Mouse (Mus musculus) hindbrain, embryonic 13.5 days (tissue): ENCODE results near the gene Naa38. TPM values are rescaled to one million over a fixed set of nuclear protein-coding genes. Genes with fewer than 3 reads are reported as not detected.

Experiments used
- ATAC-seq: fragments of 200-750 bp; cut with Nextera tagmentation; 2 replicates; pipeline ENCODE4 v1.8.0; 2017; ENCODE audit warnings: moderate TSS enrichment; ENCODE audit not compliant: low FRiP score
- H3K27ac ChIP-seq: fragments of 300-500 bp; sonication (generic); 2 replicates; pipeline ENCODE4 v1.5.1; 2015; ENCODE audit warnings: inconsistent platforms, mild to moderate bottlenecking, moderate library complexity
- H3K27me3 ChIP-seq: fragments of 300-500 bp; sonication (generic); 2 replicates; pipeline ENCODE4 v1.6.1; 2015; ENCODE audit warnings: mild to moderate bottlenecking, inconsistent platforms
- H3K36me3 ChIP-seq: fragments of 300-500 bp; sonication (generic); 2 replicates; pipeline ENCODE4 v1.6.1; 2015; ENCODE audit warnings: mild to moderate bottlenecking, inconsistent platforms
- H3K4me1 ChIP-seq: fragments of 300-500 bp; sonication (generic); replicated peaks from 2 replicates; pipeline ENCODE4 v1.6.1; 2015; ENCODE audit warnings: inconsistent platforms
- H3K4me2 ChIP-seq: fragments of 300-500 bp; sonication (generic); 2 replicates; pipeline ENCODE4 v1.6.1; 2015; ENCODE audit warnings: inconsistent platforms, mild to moderate bottlenecking, moderate library complexity
- H3K4me3 ChIP-seq: fragments of 300-500 bp; sonication (generic); 2 replicates; pipeline ENCODE4 v1.5.1; 2015; ENCODE audit warnings: mild to moderate bottlenecking, inconsistent platforms
- H3K9ac ChIP-seq: fragments of 300-500 bp; sonication (generic); 2 replicates; pipeline ENCODE4 v1.6.1; 2015; ENCODE audit warnings: mild to moderate bottlenecking, inconsistent platforms
- H3K9me3 ChIP-seq: fragments of 300-500 bp; sonication (generic); 2 replicates; pipeline ENCODE4 v1.6.1; 2016; ENCODE audit warnings: inconsistent platforms
- WGBS: fragments of 180-500 bp; shearing (Covaris S2); methylation state at CpG from one replicate; pipeline ENCODE4 v1.1.7; 2015; 5-methylcytosine and 5-hydroxymethylcytosine counted together
- polyA plus RNA-seq: library from polyadenylated mRNA; unstranded; fragments of >200 nt; fragmentation: Nextera tagmentation; extraction: Ambion mirVana; gene quantifications from 2 replicates; pipeline ENCODE4 v1.2.1, GENCODE M21; 2015

The Naa38 gene
- polyA plus RNA-seq, 1 experiment from 2014 or later: 103 TPM

DNA sequence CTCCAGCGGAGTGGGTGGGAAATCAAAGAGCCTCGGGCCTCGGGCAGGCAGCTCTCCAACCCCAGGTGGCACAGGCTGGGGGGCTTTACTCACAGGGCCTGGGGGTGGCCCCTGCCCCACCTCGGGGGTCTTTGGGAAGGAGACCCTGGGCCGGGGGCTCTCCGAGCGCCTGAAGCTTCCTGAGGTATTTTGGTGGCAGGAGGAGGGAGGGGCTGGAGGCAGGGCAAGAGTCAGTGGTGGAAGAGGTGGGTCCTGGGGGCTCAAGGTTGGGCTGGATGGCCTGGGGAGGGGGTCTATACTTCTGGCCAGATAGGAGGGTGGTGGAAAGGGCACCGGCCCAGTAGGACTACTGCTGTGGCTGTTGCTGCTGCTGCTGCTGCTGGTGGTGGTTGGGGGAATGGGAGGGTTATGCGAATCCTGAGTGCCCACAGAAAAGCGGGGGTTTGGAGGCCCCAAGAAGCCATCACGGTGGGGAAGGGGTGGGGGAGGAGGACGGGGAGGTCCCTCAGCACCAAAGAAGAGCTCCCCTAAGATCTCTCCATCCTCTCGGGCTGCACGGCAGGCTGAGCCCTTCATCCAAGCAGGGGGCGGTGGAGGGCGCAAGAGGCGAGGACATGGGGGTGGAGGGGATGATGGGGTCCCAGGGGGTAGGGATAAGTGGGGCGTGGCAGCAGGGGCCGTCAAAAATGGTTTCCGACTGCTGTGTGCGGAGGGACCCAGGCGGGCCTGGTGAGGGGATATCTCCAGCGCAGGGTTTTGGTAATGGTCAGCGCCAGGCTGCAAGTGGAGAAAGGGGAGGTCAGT, 10.3 kb downstream of the Naa38 start:
- H3K27ac ChIP-seq: no peak overlapping the region
- H3K27me3 ChIP-seq: peaks cover 5% of the 10 kb centered on the region
- H3K36me3 ChIP-seq: peaks cover 75% of the 10 kb centered on the region
- no peak overlapping the region for H3K4me2 ChIP-seq
- no peak for ATAC-seq
- peaks cover 35% of the 10 kb centered on the region for H3K4me1 ChIP-seq
- no peak overlapping the region for H3K4me3 ChIP-seq
- no peak overlapping the region for H3K9ac ChIP-seq
- 89% methylated on average over 24 of the region's 24 CpGs for WGBS
- H3K9me3 ChIP-seq: no peaks in the 10 kb centered on the region

DNA sequence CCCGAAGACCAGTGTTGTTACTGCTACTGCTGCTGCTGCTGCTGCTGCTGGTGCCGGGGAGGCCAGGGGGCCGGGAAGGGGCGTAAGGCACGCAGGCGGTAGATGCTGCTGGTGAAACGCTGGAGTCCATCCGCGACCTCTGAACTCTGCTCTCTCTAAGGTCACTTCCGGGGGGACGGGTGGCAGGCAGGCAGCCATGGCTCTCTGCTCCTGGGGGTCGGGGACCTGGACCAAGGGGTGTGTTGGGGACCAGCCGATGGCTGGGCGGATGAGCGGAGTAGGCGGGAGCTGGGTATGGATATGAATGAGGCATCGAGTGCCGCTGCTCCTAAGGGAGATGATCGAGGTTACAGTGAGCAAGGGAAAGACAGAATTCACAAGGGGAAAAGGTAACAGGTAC, 11.0 kb downstream of the Naa38 start:
- H3K9ac ChIP-seq: no peak overlapping the region
- no peak overlapping the region for H3K4me2 ChIP-seq
- no peaks in the 10 kb centered on the region for H3K27me3 ChIP-seq
- no peaks in the 10 kb centered on the region for H3K9me3 ChIP-seq
- H3K36me3 ChIP-seq: peaks cover 69% of the 10 kb centered on the region
- WGBS: 84% methylated on average over 19 of the region's 19 CpGs
- H3K27ac ChIP-seq: no peak overlapping the region
- H3K4me3 ChIP-seq: no peak overlapping the region
- H3K4me1 ChIP-seq: peaks cover 35% of the 10 kb centered on the region
- ATAC-seq: no peak

DNA sequence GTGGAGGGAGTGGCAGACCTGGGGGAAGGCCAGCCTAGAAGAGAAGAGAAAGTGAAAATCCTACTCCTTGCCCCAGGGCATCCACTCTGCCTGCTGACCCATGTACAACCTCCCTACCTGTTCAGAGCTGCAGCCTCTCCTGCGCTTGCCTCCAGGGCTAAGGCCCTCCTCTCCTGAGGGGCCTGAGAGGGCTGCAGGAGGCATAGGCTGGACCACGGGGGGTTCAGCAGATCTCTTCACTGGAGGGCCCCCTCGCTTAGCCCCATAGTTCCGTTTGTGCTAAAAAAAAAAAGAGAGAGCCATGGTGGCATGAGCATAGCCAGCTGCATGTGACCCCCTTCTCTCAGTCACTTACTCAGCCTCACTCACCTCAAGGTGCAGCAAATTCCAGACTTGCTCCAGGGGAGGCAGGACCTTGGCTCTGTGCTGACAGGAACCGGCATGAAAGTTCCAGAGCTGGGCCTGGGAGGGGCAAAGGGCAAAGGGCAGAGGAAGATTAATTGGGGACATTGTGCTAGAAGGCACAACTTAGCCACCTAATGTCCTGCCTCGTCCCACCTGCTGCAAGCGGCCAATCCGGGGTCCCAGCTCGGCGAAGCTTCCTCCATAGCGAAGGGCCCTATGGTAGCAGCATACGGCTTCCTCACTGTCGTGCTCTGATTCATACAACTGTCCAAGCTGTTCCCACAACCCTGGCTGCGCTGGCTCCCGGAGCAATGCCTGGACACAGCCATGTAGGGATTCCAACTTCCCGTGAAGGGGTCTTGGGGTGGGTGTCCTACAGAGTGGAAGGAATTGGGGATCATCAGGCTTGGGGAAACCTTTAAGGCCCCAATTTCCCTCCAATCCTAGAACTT, 11.8 kb downstream of the Naa38 start:
- Histone ChIP-seq H3K27me3 (no peaks in the 10 kb centered on the region), H3K27ac (peak overlapping the region; percentile 100; the same call in 1 of the 2 replicates), H3K4me1 (peaks cover 38% of the 10 kb centered on the region), H3K4me2 (no peak overlapping the region), H3K4me3 (no peak overlapping the region), H3K36me3 (peaks cover 65% of the 10 kb centered on the region), H3K9ac (no peak overlapping the region; the same call in 1 of the 2 replicates), H3K9me3 (no peaks in the 10 kb centered on the region)
- 93% methylated on average over 16 of the region's 16 CpGs for WGBS
- ATAC-seq: no peak

DNA sequence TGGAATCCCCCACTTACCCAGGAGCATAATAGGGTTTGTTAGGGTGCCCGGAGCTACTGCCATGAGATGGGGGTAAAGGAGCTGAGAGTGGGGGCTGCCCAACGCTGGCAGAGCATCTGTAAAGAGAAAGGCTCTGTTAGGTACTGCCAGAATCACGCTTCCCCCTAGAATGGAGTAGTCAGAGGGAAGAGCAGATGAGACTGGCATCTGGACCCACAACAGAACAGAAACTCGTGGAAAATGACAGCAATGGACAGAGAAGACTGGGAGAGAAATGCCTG, 12.4 kb downstream of the Naa38 start:
- ATAC-seq: no peak
- Histone ChIP-seq H3K4me3 (peak overlapping the region; percentile 83; the same call in 1 of the 2 replicates), H3K36me3 (peaks cover 63% of the 10 kb centered on the region), H3K27me3 (no peaks in the 10 kb centered on the region), H3K4me1 (peaks cover 43% of the 10 kb centered on the region), H3K4me2 (peak overlapping the region; percentile 99), H3K9me3 (no peaks in the 10 kb centered on the region), H3K27ac (peak overlapping the region; percentile 100), H3K9ac (peak overlapping the region; percentile 99)
- WGBS: 85% methylated on average over 4 of the region's 4 CpGs

DNA sequence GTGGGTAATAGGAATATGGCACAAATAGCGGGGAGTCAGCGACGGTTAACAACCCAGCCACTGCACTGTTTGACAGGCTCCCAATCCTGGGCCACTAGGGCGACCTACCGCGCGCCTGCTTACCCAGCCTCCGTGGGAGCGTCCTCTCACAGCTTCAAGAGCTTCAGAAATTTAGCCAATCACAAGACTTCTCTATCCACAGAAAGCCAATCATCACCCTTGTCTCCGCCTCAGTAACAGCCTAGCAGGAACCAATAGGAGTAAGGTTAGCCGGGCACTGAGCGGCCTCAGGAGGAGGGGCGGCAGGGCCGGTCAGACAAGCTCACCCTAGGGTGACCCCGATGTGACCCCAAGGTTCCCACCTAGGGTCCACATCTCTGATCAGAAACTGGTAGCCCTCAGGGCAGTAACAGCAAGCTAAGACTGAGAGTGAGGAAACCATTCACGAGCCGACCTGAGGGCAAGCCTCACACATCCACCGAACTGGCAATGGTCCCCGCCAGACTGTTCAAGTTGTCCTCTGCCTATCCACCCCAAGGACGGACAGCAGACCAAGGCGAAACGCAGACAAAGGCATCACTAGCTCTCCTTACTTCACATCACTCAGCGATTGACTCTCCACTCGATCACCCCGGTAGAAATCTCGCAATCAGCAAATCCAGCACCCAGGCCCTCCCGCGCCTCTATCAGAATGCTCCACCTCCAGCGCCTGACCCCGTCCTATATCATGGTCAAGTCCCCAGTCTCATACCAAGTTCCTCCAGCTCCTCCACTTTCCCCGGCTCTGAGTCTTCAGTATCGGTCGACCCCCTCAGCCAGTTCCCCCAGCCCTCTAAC, 13.5 kb downstream of the Naa38 start:
- peaks cover 54% of the 10 kb centered on the region for H3K4me1 ChIP-seq
- peak overlapping the region; percentile 100 for H3K27ac ChIP-seq
- WGBS: under 1% methylated on average over 33 of the region's 33 CpGs
- H3K4me2 ChIP-seq: peak overlapping the region; percentile 99
- peak overlapping the region; percentile 83 for H3K4me3 ChIP-seq
- peak overlapping the region; percentile 99 for H3K9ac ChIP-seq
- peak; percentile 61 for ATAC-seq
- H3K9me3 ChIP-seq: no peaks in the 10 kb centered on the region
- no peaks in the 10 kb centered on the region for H3K27me3 ChIP-seq
- H3K36me3 ChIP-seq: peaks cover 58% of the 10 kb centered on the region

DNA sequence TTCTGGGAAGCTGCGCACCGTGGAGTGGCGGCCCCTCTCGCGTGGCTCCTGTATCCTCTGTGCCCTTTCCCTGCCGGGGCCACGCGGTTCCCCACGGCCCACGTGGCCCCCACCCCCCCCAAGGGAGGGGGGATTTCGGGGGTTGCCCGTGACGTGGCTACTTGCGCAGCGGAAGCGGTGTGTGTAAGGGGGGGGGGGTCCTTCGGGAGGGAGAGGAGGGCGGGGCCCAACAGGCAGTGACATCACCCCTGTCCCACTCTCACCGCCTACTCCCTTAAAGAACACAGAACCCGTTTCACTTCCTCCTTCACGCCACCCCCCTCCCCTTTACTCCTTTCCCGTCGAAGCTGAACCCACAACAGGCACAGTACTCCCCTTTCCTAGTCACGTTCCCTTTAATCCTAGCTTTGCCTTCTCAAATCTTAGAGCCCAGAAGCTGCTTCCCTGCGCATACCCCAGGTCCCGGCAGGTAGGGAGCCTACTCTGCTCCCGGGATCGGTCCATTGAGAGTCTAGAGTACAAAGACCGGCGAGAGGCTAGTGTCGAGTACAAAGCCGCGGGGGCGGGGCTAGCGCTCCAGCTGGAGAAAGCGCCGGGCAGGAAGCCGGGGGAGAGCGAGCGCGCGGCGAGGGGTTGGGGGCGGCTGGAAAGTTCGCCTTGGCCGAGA, 14.2 kb downstream of the Naa38 start:
- Histone ChIP-seq H3K4me2 (peak overlapping the region; percentile 99), H3K9ac (peak overlapping the region; percentile 99), H3K27ac (peak overlapping the region; percentile 100), H3K27me3 (no peaks in the 10 kb centered on the region), H3K9me3 (no peaks in the 10 kb centered on the region), H3K4me3 (peak overlapping the region; percentile 83), H3K36me3 (peaks cover 50% of the 10 kb centered on the region), H3K4me1 (peaks cover 62% of the 10 kb centered on the region)
- WGBS: 0% methylated on average over 45 of the region's 46 CpGs
- ATAC-seq: peak; percentile 46

DNA sequence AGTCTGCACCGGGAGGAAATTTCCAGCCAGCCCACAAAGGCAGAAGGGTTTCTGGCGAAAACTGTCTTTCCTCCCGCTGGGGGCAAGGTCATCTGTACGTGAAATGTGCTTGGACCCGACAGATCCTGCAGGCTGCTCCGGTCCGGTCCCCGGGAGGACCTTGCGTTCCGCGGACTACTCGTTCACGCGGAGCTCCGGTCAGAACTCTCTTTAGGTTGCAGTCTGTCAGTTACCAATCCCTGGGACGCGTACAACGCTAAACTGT, 14.7 kb downstream of the Naa38 start:
- peak overlapping the region; percentile 99 for H3K9ac ChIP-seq
- WGBS: 0% methylated on average over 18 of the region's 18 CpGs
- H3K36me3 ChIP-seq: peaks cover 46% of the 10 kb centered on the region
- H3K27ac ChIP-seq: peak overlapping the region; percentile 100
- H3K4me1 ChIP-seq: peaks cover 66% of the 10 kb centered on the region
- no peak for ATAC-seq
- peak overlapping the region; percentile 99 for H3K4me2 ChIP-seq
- H3K4me3 ChIP-seq: peak overlapping the region; percentile 83
- H3K9me3 ChIP-seq: no peaks in the 10 kb centered on the region
- H3K27me3 ChIP-seq: no peaks in the 10 kb centered on the region

DNA sequence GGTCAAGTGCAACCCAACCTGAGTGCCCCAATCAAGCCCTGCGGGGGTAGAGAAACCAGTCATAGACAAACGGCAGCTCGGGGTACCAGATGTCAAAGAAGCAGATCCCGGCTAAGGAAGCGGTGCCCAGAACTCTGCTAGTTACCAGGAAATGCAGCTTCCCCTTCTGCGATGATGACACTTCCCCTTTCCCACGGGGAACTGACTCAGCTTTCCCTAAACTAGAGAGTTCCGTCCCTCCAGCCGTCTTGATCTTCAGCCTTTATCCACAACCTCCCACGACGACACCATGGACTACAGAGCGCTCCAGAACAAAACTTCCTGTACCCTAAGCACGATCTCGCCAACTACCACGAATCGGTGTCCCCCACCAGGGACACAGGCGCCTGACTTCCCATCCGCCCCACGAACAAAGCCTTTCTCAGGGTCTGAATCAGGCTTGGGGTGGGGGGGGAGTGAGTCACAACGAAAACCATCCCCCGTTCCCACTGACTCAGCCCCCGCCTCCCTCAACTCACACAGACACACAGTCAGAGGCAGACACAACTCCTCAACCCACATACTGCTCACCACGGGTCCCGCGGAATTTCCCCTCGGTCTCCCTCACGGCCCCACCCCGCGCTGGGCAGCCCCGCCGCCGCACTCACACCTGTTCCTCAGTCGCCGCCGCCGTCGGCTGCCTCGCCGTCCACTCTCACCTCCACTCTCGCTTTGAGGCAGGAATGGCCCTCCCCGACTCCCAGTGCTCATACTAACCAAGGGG, 15.2 kb downstream of the Naa38 start:
- H3K27ac ChIP-seq: peak overlapping the region; percentile 100
- WGBS: under 1% methylated on average over 41 of the region's 41 CpGs
- no peaks in the 10 kb centered on the region for H3K27me3 ChIP-seq
- no peaks in the 10 kb centered on the region for H3K9me3 ChIP-seq
- H3K4me3 ChIP-seq: peak overlapping the region; percentile 83
- peaks cover 68% of the 10 kb centered on the region for H3K4me1 ChIP-seq
- H3K9ac ChIP-seq: peak overlapping the region; percentile 99
- H3K4me2 ChIP-seq: peak overlapping the region; percentile 99
- 0 out of 2 replicates have a peak, but pooled peaks have one; percentile 0 for ATAC-seq
- peaks cover 40% of the 10 kb centered on the region for H3K36me3 ChIP-seq

DNA sequence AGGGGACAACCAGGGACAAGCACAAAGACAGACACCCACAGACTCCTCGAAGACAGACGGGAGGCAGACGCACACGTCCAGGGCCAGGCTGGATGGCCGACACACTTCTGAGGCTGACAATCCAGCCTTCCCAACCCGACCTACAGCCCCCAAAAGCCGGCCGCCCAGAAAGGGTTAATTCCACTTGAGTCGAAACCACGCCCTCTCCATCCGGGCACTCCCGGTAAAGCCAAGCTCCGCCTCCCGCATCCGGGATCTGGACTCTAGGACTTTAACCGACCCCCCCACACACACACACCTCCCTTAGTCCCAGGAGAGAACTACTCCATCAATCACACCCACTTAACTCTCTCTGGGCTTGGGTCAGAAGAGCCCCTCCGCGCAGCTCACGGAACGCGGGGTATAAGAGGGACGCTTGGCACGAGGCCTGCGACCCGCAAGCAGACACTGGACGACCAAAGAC, 15.8 kb downstream of the Naa38 start:
- Histone ChIP-seq H3K4me1 (peaks cover 68% of the 10 kb centered on the region), H3K9ac (peak overlapping the region; percentile 99), H3K4me2 (peak overlapping the region; percentile 99), H3K9me3 (no peaks in the 10 kb centered on the region), H3K4me3 (peak overlapping the region; percentile 83), H3K27me3 (no peaks in the 10 kb centered on the region), H3K36me3 (peaks cover 34% of the 10 kb centered on the region), H3K27ac (peak overlapping the region; percentile 100)
- peak; percentile 32 for ATAC-seq
- WGBS: under 1% methylated on average over 26 of the region's 26 CpGs

DNA sequence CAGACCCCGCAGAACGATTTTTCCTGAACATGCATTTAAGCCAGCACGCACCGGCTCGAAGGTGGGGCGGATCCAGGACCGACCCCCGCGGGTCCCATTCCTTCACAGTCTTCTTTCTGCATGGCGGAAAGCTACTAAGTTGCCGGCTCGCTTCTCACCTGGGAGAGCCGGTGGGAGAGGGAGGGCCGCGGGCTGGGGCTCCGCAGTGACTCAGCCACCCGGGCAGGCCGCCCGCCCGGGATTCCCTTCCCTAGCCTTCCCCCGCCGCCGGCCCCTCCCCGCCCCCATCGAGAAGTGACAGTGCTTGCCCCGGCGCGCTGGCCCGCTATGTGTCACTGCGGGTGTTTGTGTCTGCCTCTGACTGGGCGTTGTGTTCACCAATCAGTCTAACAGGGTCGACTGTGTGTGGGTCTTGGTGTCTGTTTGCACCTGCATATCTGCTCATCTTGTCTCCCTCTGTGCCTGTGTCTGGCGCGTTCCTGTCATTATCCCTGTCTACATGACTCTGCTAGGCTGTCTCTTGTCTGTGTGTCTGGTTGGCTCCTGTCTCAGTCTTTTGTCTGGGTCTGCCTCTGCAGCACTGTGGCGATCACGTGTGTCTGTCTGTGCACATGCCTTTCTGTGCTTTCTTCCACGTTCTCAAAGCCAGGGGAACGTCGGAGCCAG, 16.4 kb downstream of the Naa38 start:
- peak overlapping the region; percentile 99 for H3K9ac ChIP-seq
- no peaks in the 10 kb centered on the region for H3K9me3 ChIP-seq
- ATAC-seq: no peak
- peak overlapping the region; percentile 100 for H3K27ac ChIP-seq
- peaks cover 71% of the 10 kb centered on the region for H3K4me1 ChIP-seq
- under 1% methylated on average over 39 of the region's 39 CpGs for WGBS
- no peaks in the 10 kb centered on the region for H3K27me3 ChIP-seq
- peak overlapping the region; percentile 99 for H3K4me2 ChIP-seq
- H3K4me3 ChIP-seq: peak overlapping the region; percentile 83
- H3K36me3 ChIP-seq: peaks cover 29% of the 10 kb centered on the region

DNA sequence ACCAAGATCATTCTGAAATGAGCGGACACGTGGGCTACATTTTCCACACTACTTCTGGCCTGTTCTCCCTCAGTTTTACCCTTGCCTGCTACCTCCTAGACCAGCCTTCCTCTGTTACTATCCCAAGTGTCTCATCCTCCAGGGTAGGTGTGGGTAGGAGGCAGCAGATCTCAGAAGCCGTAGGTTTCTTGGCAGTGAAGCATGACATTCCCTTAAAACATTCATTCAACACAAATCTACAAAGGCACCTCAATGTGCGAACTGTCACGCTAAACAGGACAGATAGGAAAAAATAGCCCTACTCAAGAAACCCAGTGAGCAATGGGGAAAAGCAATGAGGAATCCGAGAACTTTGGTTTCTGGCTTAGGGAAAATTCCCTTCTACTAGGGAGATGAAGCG, 17.3 kb downstream of the Naa38 start:
- Histone ChIP-seq H3K4me3 (peak overlapping the region; percentile 83), H3K4me1 (peaks cover 74% of the 10 kb centered on the region), H3K9me3 (no peaks in the 10 kb centered on the region), H3K4me2 (peak overlapping the region; percentile 99), H3K27ac (peak overlapping the region; percentile 100), H3K27me3 (no peaks in the 10 kb centered on the region), H3K36me3 (peaks cover 20% of the 10 kb centered on the region), H3K9ac (peak overlapping the region; percentile 99)
- WGBS: 54% methylated on average over 7 of the region's 7 CpGs
- ATAC-seq: no peak
